Mouse (Mus musculus): ENCODE data around the gene Cdc25b.

- TF ChIP-seq CTCF (IDR thresholded peaks at IDR 0.05; ENCODE audit: extremely low read depth, insufficient read length, insufficient replicate concordance, low read depth, low read length) (no peak), POLR2A (IDR thresholded peaks at IDR 0.05; ENCODE audit: low read depth, low read length) (no peak)
These were observed 45.3 kb upstream of the Cdc25b start for GRCm38 (mm10) chr2:131141336-131141986.

Data from small intestine, adult 2 months (tissue).